8 mouse cellular contexts compared by ENCODE assay signal in the genomic region with DNA sequence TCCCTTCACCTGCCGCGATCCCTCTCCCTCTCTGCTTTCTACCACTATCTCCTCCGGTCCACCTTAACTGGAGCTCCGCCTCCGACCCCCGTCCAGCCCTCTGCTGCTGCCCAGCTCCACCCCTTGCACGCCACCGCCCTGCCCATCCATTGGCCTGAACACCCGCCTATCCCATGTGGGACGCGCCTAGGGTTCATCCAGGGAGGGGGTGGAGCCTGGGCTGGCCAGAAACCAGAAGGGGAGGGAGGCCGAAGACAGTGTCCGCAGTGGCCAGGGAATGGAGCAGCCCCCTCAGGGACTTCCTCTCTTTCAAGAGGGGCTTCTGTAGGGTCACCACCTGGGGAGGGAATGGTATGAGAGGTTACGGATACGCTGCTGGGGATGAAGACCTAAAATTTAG. TPM values are rescaled to one million over a fixed set of nuclear protein-coding genes. Genes with fewer than 3 reads are reported as not detected.
DNase-seq lines count a peak whose midpoint lies in the region; ATAC-seq and TF ChIP-seq lines count a peak whose summit lies in the region.

No protein-coding gene starts in this region.

- ATAC-seq in erythroblast, adult 5-6 weeks (replicated peaks; ENCODE audit: low FRiP score, poor library complexity, severe bottlenecking) = peak; percentile 89
- peak; percentile 92 for ATAC-seq in kidney, embryonic 15.5 days (replicated peaks; ENCODE audit: low FRiP score)
- ATAC-seq in limb, embryonic 15.5 days (ENCODE audit: insufficient number of reproducible peaks, low FRiP score, low TSS enrichment, low read depth) = peak; percentile 94
- ATAC-seq in midbrain, postnatal 0 days (ENCODE audit: low FRiP score) = peak; percentile 92

- H3K79me2 ChIP-seq in C2C12 (ENCODE audit: control insufficient read depth, insufficient read depth) = peaks cover 44% of the 10 kb centered on the region

- peak overlapping the region; percentile 45 for H3ac ChIP-seq in C2C12 (ENCODE audit: control insufficient read depth, insufficient read length, low read depth)

- peaks cover 2% of the 10 kb centered on the region for H3K79me3 ChIP-seq in C2C12 (ENCODE audit: low read depth)

- H3K4me2 ChIP-seq in kidney, embryonic 15.5 days = peak overlapping the region; percentile 99
- H3K4me2 ChIP-seq in limb, embryonic 15.5 days = peak overlapping the region; percentile 98
- H3K4me2 ChIP-seq in midbrain, postnatal 0 days (ENCODE audit: low read depth, low read length, poor library complexity, severe bottlenecking) = peak overlapping the region; percentile 100

- DNase-seq in brain, embryonic 14.5 days (ENCODE audit: low read depth) = peak; percentile 98
- DNase-seq in heart, embryonic 10.5 days (ENCODE audit: low spot score) = peak; percentile 99
- peak; percentile 96 for DNase-seq in midbrain, postnatal 0 days (ENCODE audit: low spot score)
- DNase-seq in spleen, postnatal 10 days (ENCODE audit: low spot score in 2 of 2) = peak; percentile 86 to 96

- no peaks in the 10 kb centered on the region for H3K9me3 ChIP-seq in heart, embryonic 10.5 days
- no peaks in the 10 kb centered on the region for H3K9me3 ChIP-seq in kidney, embryonic 15.5 days (replicated peaks)
- no peaks in the 10 kb centered on the region for H3K9me3 ChIP-seq in limb, embryonic 15.5 days
- H3K9me3 ChIP-seq in midbrain, postnatal 0 days (ENCODE audit: low read length) = no peaks in the 10 kb centered on the region

- peaks cover 78% of the 10 kb centered on the region for H3K4me1 ChIP-seq in heart, embryonic 10.5 days
- peaks cover 73% of the 10 kb centered on the region for H3K4me1 ChIP-seq in kidney, embryonic 15.5 days
- peaks cover 67% of the 10 kb centered on the region for H3K4me1 ChIP-seq in limb, embryonic 15.5 days
- peaks cover 19% of the 10 kb centered on the region for H3K4me1 ChIP-seq in midbrain, postnatal 0 days (ENCODE audit: insufficient read depth, low read length)

- 0% methylated on average over 15 of the region's 15 CpGs for WGBS in heart, embryonic 10.5 days
- WGBS in kidney, embryonic 15.5 days = 0% methylated on average over 15 of the region's 15 CpGs
- 0% methylated on average over 15 of the region's 15 CpGs for WGBS in limb, embryonic 15.5 days
- WGBS in midbrain, postnatal 0 days = 0% methylated on average over 15 of the region's 15 CpGs

- peak overlapping the region; percentile 65 for H3K9ac ChIP-seq in kidney, embryonic 15.5 days
- H3K9ac ChIP-seq in limb, embryonic 15.5 days = peak overlapping the region; percentile 41
- H3K9ac ChIP-seq in midbrain, postnatal 0 days (replicated peaks; ENCODE audit: low read length, poor library complexity, severe bottlenecking) = peak overlapping the region; percentile 29; the same call in 1 of the 2 replicates

- peak; percentile 43; the same call in 1 of the 2 replicates for TF ChIP-seq POLR2A in brain, embryonic 14.5 days (IDR thresholded peaks at IDR 0.05; ENCODE audit: borderline replicate concordance, extremely low read depth, insufficient read depth, insufficient read length, poor library complexity, severe bottlenecking)

- no peak for TF ChIP-seq CTCF in C2C12 (IDR thresholded peaks at IDR 0.05; ENCODE audit: control insufficient read depth, insufficient read depth, insufficient read length)
- TF ChIP-seq CTCF in brain, embryonic 14.5 days (IDR thresholded peaks at IDR 0.05; ENCODE audit: borderline replicate concordance, extremely low read depth, insufficient read depth, insufficient read length) = no peak
- TF ChIP-seq CTCF in midbrain, postnatal 0 days (IDR thresholded peaks at IDR 0.05) = no peak

- H3K4me3 ChIP-seq in C2C12 (ENCODE audit: insufficient read depth, poor library complexity, severe bottlenecking) = peak overlapping the region; percentile 61
- peak overlapping the region; percentile 79 for H3K4me3 ChIP-seq in heart, embryonic 10.5 days
- peak overlapping the region; percentile 59 for H3K4me3 ChIP-seq in kidney, embryonic 15.5 days (replicated peaks)
- H3K4me3 ChIP-seq in limb, embryonic 15.5 days = peak overlapping the region; percentile 57
- H3K4me3 ChIP-seq in midbrain, postnatal 0 days (ENCODE audit: low read depth, low read length) = peak overlapping the region; percentile 54

- H3K36me3 ChIP-seq in C2C12 (ENCODE audit: control insufficient read depth, insufficient read depth) = no peaks in the 10 kb centered on the region
- no peaks in the 10 kb centered on the region for H3K36me3 ChIP-seq in heart, embryonic 10.5 days
- no peaks in the 10 kb centered on the region for H3K36me3 ChIP-seq in kidney, embryonic 15.5 days
- H3K36me3 ChIP-seq in limb, embryonic 15.5 days = no peaks in the 10 kb centered on the region
- no peaks in the 10 kb centered on the region for H3K36me3 ChIP-seq in midbrain, postnatal 0 days (ENCODE audit: insufficient read depth, low read length)

- H3K27ac ChIP-seq in heart, embryonic 10.5 days = peak overlapping the region; percentile 93
- peak overlapping the region; percentile 95 for H3K27ac ChIP-seq in kidney, embryonic 15.5 days
- peak overlapping the region; percentile 92 for H3K27ac ChIP-seq in limb, embryonic 15.5 days
- peak overlapping the region; percentile 38 for H3K27ac ChIP-seq in midbrain, postnatal 0 days (ENCODE audit: low read depth, low read length)

- H3K27me3 ChIP-seq in C2C12 (ENCODE audit: control insufficient read depth, insufficient read depth, insufficient read length) = no peaks in the 10 kb centered on the region
- H3K27me3 ChIP-seq in heart, embryonic 10.5 days (ENCODE audit: insufficient read depth, poor library complexity, severe bottlenecking) = peaks cover 5% of the 10 kb centered on the region; the same call in 1 of the 2 replicates
- H3K27me3 ChIP-seq in kidney, embryonic 15.5 days = no peaks in the 10 kb centered on the region
- H3K27me3 ChIP-seq in limb, embryonic 15.5 days = 0 out of 2 replicates have a peak, but pooled peaks cover 3% of the 10 kb centered on the region
- H3K27me3 ChIP-seq in midbrain, postnatal 0 days (ENCODE audit: insufficient read depth, low read length) = peaks cover 14% of the 10 kb centered on the region; the same call in 1 of the 2 replicates

RNA-seq across cellular contexts. Expression of a gene that starts 1.0 kb away (rescaled TPM):
- 29.5 TPM for polyA plus RNA-seq in C2C12 (2012; fragmentation: generic; extraction: Trizol)
- polyA plus RNA-seq in brain, embryonic 14.5 days (2012; rRNA removed) = 2.4 and 2.8 TPM in 2 replicates
- total RNA-seq in erythroblast, adult 5-6 weeks (2015; ENCODE audit: low replicate concordance) = 5.8 and 7.7 TPM in 2 replicates
- 5.4 and 15.2 TPM in 2 replicates for total RNA-seq in erythroblast, adult 5-6 weeks (2017; ENCODE audit: low replicate concordance)
- polyA plus RNA-seq in heart, embryonic 10.5 days (2016; fragmentation: Nextera tagmentation; extraction: Ambion mirVana) = 1.4 and 1.9 TPM in 2 replicates
- 2.4 and 3.7 TPM in 2 replicates for polyA plus RNA-seq in kidney, embryonic 15.5 days (2015; fragmentation: Nextera tagmentation; extraction: Ambion mirVana)
- polyA plus RNA-seq in limb, embryonic 15.5 days (2015; fragmentation: Nextera tagmentation; extraction: Ambion mirVana) = 7.0 and 7.2 TPM in 2 replicates
- total RNA-seq in midbrain, postnatal 0 days (2014; rRNA removed) = 2.2 and 4.4 TPM in 2 replicates
- 0.53 and 0.88 TPM in 2 replicates for polyA plus RNA-seq in midbrain, postnatal 0 days (2015; fragmentation: Nextera tagmentation; extraction: Ambion mirVana)

RNA-seq across cellular contexts. Expression of a gene that starts 9.0 kb away (rescaled TPM):
- polyA plus RNA-seq in C2C12 (2012; fragmentation: generic; extraction: Trizol) = not detected
- 4.6 and 5.2 TPM in 2 replicates for polyA plus RNA-seq in brain, embryonic 14.5 days (2012; rRNA removed)
- 0.63 and 3.7 TPM in 2 replicates for total RNA-seq in erythroblast, adult 5-6 weeks (2015; ENCODE audit: low replicate concordance)
- 0.17 TPM in 1 of 2 replicates, not detected in the other for total RNA-seq in erythroblast, adult 5-6 weeks (2017; ENCODE audit: low replicate concordance)
- not detected in 2 replicates for polyA plus RNA-seq in heart, embryonic 10.5 days (2016; fragmentation: Nextera tagmentation; extraction: Ambion mirVana)
- polyA plus RNA-seq in kidney, embryonic 15.5 days (2015; fragmentation: Nextera tagmentation; extraction: Ambion mirVana) = 0.14 TPM in 1 of 2 replicates, not detected in the other
- polyA plus RNA-seq in limb, embryonic 15.5 days (2015; fragmentation: Nextera tagmentation; extraction: Ambion mirVana) = not detected in 2 replicates
- 1.8 and 2.3 TPM in 2 replicates for total RNA-seq in midbrain, postnatal 0 days (2014; rRNA removed)
- polyA plus RNA-seq in midbrain, postnatal 0 days (2015; fragmentation: Nextera tagmentation; extraction: Ambion mirVana) = 0.27 TPM in 1 of 2 replicates, not detected in the other

RNA-seq across cellular contexts. Expression of a gene that starts 18.1 kb away (rescaled TPM):
- 11.0 TPM for polyA plus RNA-seq in C2C12 (2012; fragmentation: generic; extraction: Trizol)
- 39.4 and 53.9 TPM in 2 replicates for polyA plus RNA-seq in brain, embryonic 14.5 days (2012; rRNA removed)
- total RNA-seq in erythroblast, adult 5-6 weeks (2015; ENCODE audit: low replicate concordance) = 2.1 and 6.3 TPM in 2 replicates
- total RNA-seq in erythroblast, adult 5-6 weeks (2017; ENCODE audit: low replicate concordance) = 1.8 and 3.1 TPM in 2 replicates
- polyA plus RNA-seq in heart, embryonic 10.5 days (2016; fragmentation: Nextera tagmentation; extraction: Ambion mirVana) = 30.7 and 40.3 TPM in 2 replicates
- 29.4 and 31.4 TPM in 2 replicates for polyA plus RNA-seq in kidney, embryonic 15.5 days (2015; fragmentation: Nextera tagmentation; extraction: Ambion mirVana)
- polyA plus RNA-seq in limb, embryonic 15.5 days (2015; fragmentation: Nextera tagmentation; extraction: Ambion mirVana) = 27.1 and 31.0 TPM in 2 replicates
- total RNA-seq in midbrain, postnatal 0 days (2014; rRNA removed) = 32.0 and 34.1 TPM in 2 replicates
- polyA plus RNA-seq in midbrain, postnatal 0 days (2015; fragmentation: Nextera tagmentation; extraction: Ambion mirVana) = 26.0 and 29.3 TPM in 2 replicates

RNA-seq across cellular contexts. Expression of a gene that starts 24.6 kb away (rescaled TPM):
- 446 TPM for polyA plus RNA-seq in C2C12 (2012; fragmentation: generic; extraction: Trizol)
- 79.8 and 129 TPM in 2 replicates for polyA plus RNA-seq in brain, embryonic 14.5 days (2012; rRNA removed)
- 67.9 and 79.9 TPM in 2 replicates for total RNA-seq in erythroblast, adult 5-6 weeks (2015; ENCODE audit: low replicate concordance)
- total RNA-seq in erythroblast, adult 5-6 weeks (2017; ENCODE audit: low replicate concordance) = 37.4 and 42.1 TPM in 2 replicates
- polyA plus RNA-seq in heart, embryonic 10.5 days (2016; fragmentation: Nextera tagmentation; extraction: Ambion mirVana) = 465 and 589 TPM in 2 replicates
- 518 and 559 TPM in 2 replicates for polyA plus RNA-seq in kidney, embryonic 15.5 days (2015; fragmentation: Nextera tagmentation; extraction: Ambion mirVana)
- polyA plus RNA-seq in limb, embryonic 15.5 days (2015; fragmentation: Nextera tagmentation; extraction: Ambion mirVana) = 340 and 365 TPM in 2 replicates
- total RNA-seq in midbrain, postnatal 0 days (2014; rRNA removed) = 22.4 and 29.2 TPM in 2 replicates
- polyA plus RNA-seq in midbrain, postnatal 0 days (2015; fragmentation: Nextera tagmentation; extraction: Ambion mirVana) = 68.6 and 69.6 TPM in 2 replicates

RNA-seq across cellular contexts. Expression of a gene that starts 24.6 kb away (rescaled TPM):
- polyA plus RNA-seq in C2C12 (2012; fragmentation: generic; extraction: Trizol) = 86.3 TPM
- polyA plus RNA-seq in brain, embryonic 14.5 days (2012; rRNA removed) = 29.5 and 30.2 TPM in 2 replicates
- 14.4 and 25.2 TPM in 2 replicates for total RNA-seq in erythroblast, adult 5-6 weeks (2015; ENCODE audit: low replicate concordance)
- 21.3 and 24.1 TPM in 2 replicates for total RNA-seq in erythroblast, adult 5-6 weeks (2017; ENCODE audit: low replicate concordance)
- polyA plus RNA-seq in heart, embryonic 10.5 days (2016; fragmentation: Nextera tagmentation; extraction: Ambion mirVana) = 72.2 and 79.5 TPM in 2 replicates
- 97.1 and 105 TPM in 2 replicates for polyA plus RNA-seq in kidney, embryonic 15.5 days (2015; fragmentation: Nextera tagmentation; extraction: Ambion mirVana)
- polyA plus RNA-seq in limb, embryonic 15.5 days (2015; fragmentation: Nextera tagmentation; extraction: Ambion mirVana) = 108 and 112 TPM in 2 replicates
- 21.7 and 24.9 TPM in 2 replicates for total RNA-seq in midbrain, postnatal 0 days (2014; rRNA removed)
- 11.0 and 12.7 TPM in 2 replicates for polyA plus RNA-seq in midbrain, postnatal 0 days (2015; fragmentation: Nextera tagmentation; extraction: Ambion mirVana)

Comparison
In these comparisons a context has a peak if more than half of its experiments do, and no peak if none do; other contexts are left out.
1. Peak in every context shown above with its lines: DNase-seq, ATAC-seq, H3K4me3 ChIP-seq and H3K27ac ChIP-seq.
2. H3K27ac ChIP-seq: peak in every context shown above with its lines; median percentile 95 in kidney, embryonic 15.5 days; 93 in heart, embryonic 10.5 days; 92 in limb, embryonic 15.5 days; 38 in midbrain, postnatal 0 days.